Mouse (Mus musculus) embryonic facial prominence, embryonic 15.5 days (tissue): ENCODE results near the gene Rab9. TPM values are rescaled to one million over a fixed set of nuclear protein-coding genes. Genes with fewer than 3 reads are reported as not detected.
"Not testable (repeated sequence)": the region's sequence is repeated elsewhere in the genome, so short reads cannot be mapped to it uniquely, and the experiment has no call there.

ENCODE experiments used
- ATAC-seq: fragments of 200-750 bp; cut with Nextera tagmentation; 2 replicates; pipeline ENCODE4 v1.8.0; 2017; ENCODE audit warnings: low read depth, moderate TSS enrichment; ENCODE audit not compliant: insufficient number of reproducible peaks, low FRiP score, low TSS enrichment
- H3K27ac ChIP-seq: fragments of 300-500 bp; sonication (generic); replicated peaks from 2 replicates; pipeline ENCODE4 v1.5.1; 2015; ENCODE audit warnings: mild to moderate bottlenecking, inconsistent platforms
- H3K27me3 ChIP-seq: fragments of 300-500 bp; sonication (generic); 2 replicates; pipeline ENCODE4 v1.6.1; 2015; ENCODE audit warnings: inconsistent platforms
- H3K36me3 ChIP-seq: fragments of 300-500 bp; sonication (generic); 2 replicates; pipeline ENCODE4 v1.6.1; 2015; ENCODE audit warnings: mild to moderate bottlenecking, inconsistent platforms
- H3K4me1 ChIP-seq: fragments of 300-500 bp; sonication (generic); 2 replicates; pipeline ENCODE4 v1.6.1; 2015; ENCODE audit warnings: inconsistent platforms
- H3K4me2 ChIP-seq: fragments of 300-500 bp; sonication (generic); replicated peaks from 2 replicates; pipeline ENCODE4 v1.6.1; 2015; ENCODE audit warnings: mild to moderate bottlenecking, inconsistent platforms
- H3K4me3 ChIP-seq: fragments of 300-500 bp; sonication (generic); replicated peaks from 2 replicates; pipeline ENCODE4 v1.5.1; 2015; ENCODE audit warnings: mild to moderate bottlenecking, inconsistent platforms
- H3K9ac ChIP-seq: fragments of 300-500 bp; sonication (generic); 2 replicates; pipeline ENCODE4 v1.6.1; 2015; ENCODE audit warnings: inconsistent platforms
- H3K9me3 ChIP-seq: fragments of 300-500 bp; sonication (generic); replicated peaks from 2 replicates; pipeline ENCODE4 v1.6.1; 2016; ENCODE audit warnings: inconsistent platforms
- WGBS: fragments of 180-500 bp; shearing (Covaris S2); methylation state at CpG from one replicate; pipeline ENCODE4 v1.1.7; 2015; 5-methylcytosine and 5-hydroxymethylcytosine counted together
- polyA plus RNA-seq: library from polyadenylated mRNA; unstranded; fragments of >200 nt; fragmentation: Nextera tagmentation; extraction: Ambion mirVana; gene quantifications from 2 replicates; pipeline ENCODE4 v1.2.1, GENCODE M21; 2015

Gene Rab9
- 49.8 and 51.9 TPM in 2 replicates for polyA plus RNA-seq

DNA sequence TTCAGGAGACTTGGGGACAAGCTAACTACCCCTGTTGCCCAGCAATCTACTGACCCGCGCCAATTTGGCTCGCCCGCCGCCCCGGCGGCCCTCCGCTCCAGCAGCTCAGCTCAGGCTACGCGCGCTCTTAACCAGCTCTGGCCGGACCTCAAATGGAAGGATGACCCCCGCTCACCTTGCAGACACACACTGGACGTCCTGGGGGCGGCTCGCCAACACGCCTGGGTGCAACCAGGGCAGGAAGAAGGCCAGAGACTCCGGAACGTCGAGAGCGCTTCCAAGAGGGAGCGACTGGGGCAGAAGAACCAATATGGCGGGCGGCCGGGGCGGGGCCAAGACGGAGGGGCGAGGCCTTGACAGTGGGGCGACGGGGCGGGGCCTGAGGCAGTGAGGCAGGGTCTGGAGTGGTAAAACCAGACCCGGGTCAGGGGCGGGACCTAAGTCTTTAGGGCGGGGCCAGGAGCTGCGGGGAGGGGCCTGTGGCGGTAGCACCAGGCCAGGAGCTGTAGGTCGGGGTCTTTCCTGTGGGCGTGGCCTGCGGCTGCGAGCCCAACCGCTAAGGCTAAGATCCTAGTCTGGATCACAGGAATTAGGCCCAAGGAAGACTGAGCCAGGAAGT lies at the start of gene Rab9:
Rab9 (minus strand) TSS at position 503 of the 619 bp plus-strand sequence.
- peak within 1 kb of the TSS; percentile 35 for H3K9ac ChIP-seq
- no peaks in the 10 kb centered on the region for H3K36me3 ChIP-seq
- peak within 1 kb of the TSS; percentile 57 for H3K4me3 ChIP-seq
- no peaks in the 10 kb centered on the region for H3K4me1 ChIP-seq
- peak within 1 kb of the TSS; percentile 47 for H3K4me2 ChIP-seq
- no peaks in the 10 kb centered on the region for H3K9me3 ChIP-seq
- peak; percentile 97 for ATAC-seq
- H3K27me3 ChIP-seq, result no peaks in the 10 kb centered on the region
- WGBS, result 17% methylated on average over 39 of the region's 41 CpGs
- peak within 1 kb of the TSS; percentile 87 for H3K27ac ChIP-seq

GRCm38 (mm10) chrX:166528126-166528525 lies 48.5 kb upstream of the Rab9 start:
- Histone ChIP-seq H3K9ac (no peak overlapping the region), H3K4me3 (no peak overlapping the region), H3K4me2 (no peak overlapping the region), H3K27me3 (no peaks in the 10 kb centered on the region), H3K36me3 (no peaks in the 10 kb centered on the region), H3K4me1 (no peaks in the 10 kb centered on the region), H3K27ac (no peak overlapping the region), H3K9me3 (no peaks in the 10 kb centered on the region)
- WGBS, result 88% methylated on average over 3 of the region's 3 CpGs
- no peak for ATAC-seq

- ATAC-seq, result no peak
- Histone ChIP-seq H3K4me3 (no peak overlapping the region), H3K9me3 (no peaks in the 10 kb centered on the region), H3K4me1 (no peaks in the 10 kb centered on the region), H3K27ac (no peak overlapping the region), H3K4me2 (no peak overlapping the region), H3K27me3 (no peaks in the 10 kb centered on the region), H3K9ac (no peak overlapping the region), H3K36me3 (no peaks in the 10 kb centered on the region)
- WGBS, result 89% methylated on average over 2 of the region's 2 CpGs
Measured at GRCm38 (mm10) chrX:166525637-166526315, 46.1 kb upstream of the Rab9 start.

DNA sequence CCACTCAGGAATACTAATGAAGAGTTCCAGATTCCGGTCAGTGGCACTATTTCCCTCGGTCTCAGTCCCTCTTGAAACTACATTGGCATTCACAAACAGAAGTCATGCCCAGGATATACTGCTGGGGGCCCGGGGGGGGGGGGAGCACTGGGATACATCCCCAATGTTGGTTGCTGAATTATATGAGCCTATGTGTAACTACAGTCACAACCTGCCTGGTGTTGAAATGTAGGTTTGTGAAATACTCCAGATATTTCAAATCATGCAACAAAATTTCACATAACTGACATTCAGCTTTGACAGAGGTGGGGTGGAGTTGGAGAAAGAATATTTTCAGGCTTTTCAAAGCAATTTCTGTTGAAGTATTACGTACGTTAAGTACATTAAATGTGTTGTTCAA lies 41.1 kb upstream of the Rab9 start:
- Histone ChIP-seq H3K4me3 (no peak overlapping the region), H3K4me1 (no peaks in the 10 kb centered on the region), H3K9me3 (no peaks in the 10 kb centered on the region), H3K9ac (no peak overlapping the region), H3K27me3 (0 out of 2 replicates have a peak, but pooled peaks cover 3% of the 10 kb centered on the region), H3K27ac (no peak overlapping the region), H3K4me2 (no peak overlapping the region), H3K36me3 (no peaks in the 10 kb centered on the region)
- no peak for ATAC-seq
- 76% methylated on average over 5 of the region's 5 CpGs for whole genome bisulfite sequencing

DNA sequence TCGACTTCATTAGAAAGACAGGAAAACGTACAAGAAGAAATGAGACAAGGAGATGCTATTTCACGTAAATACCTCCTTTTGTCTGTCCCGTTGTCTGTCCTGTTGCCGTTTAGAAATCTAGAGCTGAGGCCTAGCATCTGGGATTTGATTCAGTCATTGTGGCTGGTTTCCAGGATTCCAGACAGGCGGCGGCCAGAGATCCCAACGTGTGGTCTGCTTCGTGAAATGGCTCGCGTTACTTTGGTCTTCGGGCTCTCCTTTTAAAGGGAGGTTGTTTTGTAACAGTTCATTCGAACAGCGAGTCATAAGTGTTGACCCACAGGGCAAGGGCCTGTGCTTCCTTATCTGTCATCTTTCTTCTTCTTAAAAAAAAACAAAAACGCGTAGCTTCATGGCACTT lies 38.7 kb upstream of the Rab9 start, which contains the start of gene Tceanc:
Tceanc (minus strand) TSS at position 223 of the 400 bp plus-strand sequence.
- no peak within 1 kb of the TSS for H3K27ac ChIP-seq
- H3K9me3 ChIP-seq, result no peaks in the 10 kb centered on the region
- no peaks in the 10 kb centered on the region for H3K36me3 ChIP-seq
- WGBS, result 45% methylated on average over 16 of the region's 16 CpGs
- no peaks in the 10 kb centered on the region for H3K4me1 ChIP-seq
- no peak within 1 kb of the TSS for H3K9ac ChIP-seq
- H3K4me2 ChIP-seq, result no peak within 1 kb of the TSS
- 0 out of 2 replicates have a peak, but pooled peaks cover 3% of the 10 kb centered on the region for H3K27me3 ChIP-seq
- no peak for ATAC-seq
- H3K4me3 ChIP-seq, result no peak within 1 kb of the TSS

- ATAC-seq, result no peak
- Histone ChIP-seq H3K4me2 (no peak overlapping the region), H3K27ac (no peak overlapping the region), H3K4me3 (no peak overlapping the region), H3K9me3 (no peaks in the 10 kb centered on the region), H3K27me3 (0 out of 2 replicates have a peak, but pooled peaks cover 3% of the 10 kb centered on the region), H3K9ac (no peak overlapping the region), H3K4me1 (no peaks in the 10 kb centered on the region), H3K36me3 (no peaks in the 10 kb centered on the region)
- 96% methylated on average over 1 of the region's 1 CpGs for WGBS
Measured at GRCm38 (mm10) chrX:166516631-166517030, 37.0 kb upstream of the Rab9 start.

GRCm38 (mm10) chrX:166515923-166516322 lies 36.3 kb upstream of the Rab9 start:
- Histone ChIP-seq H3K4me2 (no peak overlapping the region), H3K27me3 (0 out of 2 replicates have a peak, but pooled peaks cover 3% of the 10 kb centered on the region), H3K4me1 (no peaks in the 10 kb centered on the region), H3K9ac (no peak overlapping the region), H3K9me3 (no peaks in the 10 kb centered on the region), H3K4me3 (no peak overlapping the region), H3K27ac (no peak overlapping the region), H3K36me3 (no peaks in the 10 kb centered on the region)
- no peak for ATAC-seq
- WGBS, result 78% methylated on average over 3 of the region's 3 CpGs

DNA sequence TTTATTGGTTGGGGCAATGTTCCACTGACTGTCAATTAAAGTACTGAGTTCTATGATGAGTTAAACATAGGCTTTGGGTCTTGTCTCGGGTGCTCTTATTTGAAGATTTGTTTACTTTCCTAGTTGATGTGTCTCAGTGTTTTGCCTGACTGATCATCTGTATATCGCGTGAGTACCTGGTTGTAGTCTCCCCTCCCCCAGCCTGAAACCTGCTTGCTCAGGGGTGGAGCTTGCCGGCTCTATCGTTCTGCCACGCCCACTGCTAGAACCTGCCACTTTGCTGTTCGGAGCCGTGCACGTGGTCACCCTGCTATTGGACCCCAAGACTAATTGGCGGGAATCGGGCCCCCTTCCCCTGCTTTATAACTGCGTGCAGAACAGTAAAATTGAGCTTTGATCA lies 34.4 kb upstream of the Rab9 start:
- not testable (repeated sequence) for H3K4me1 ChIP-seq, H3K27me3 ChIP-seq, H3K27ac ChIP-seq, ATAC-seq, H3K36me3 ChIP-seq, H3K9me3 ChIP-seq, H3K9ac ChIP-seq, H3K4me3 ChIP-seq
- WGBS, result 11% methylated on average over 12 of the region's 12 CpGs
- 0 out of 2 replicates have a peak overlapping the region, but pooled peaks have one; percentile 15 for H3K4me2 ChIP-seq

- Histone ChIP-seq H3K9ac (no peak overlapping the region), H3K4me2 (no peak overlapping the region), H3K36me3 (no peaks in the 10 kb centered on the region), H3K27ac (no peak overlapping the region), H3K4me3 (no peak overlapping the region), H3K27me3 (no peaks in the 10 kb centered on the region), H3K9me3 (no peaks in the 10 kb centered on the region), H3K4me1 (no peaks in the 10 kb centered on the region)
- ATAC-seq, result no peak
- 86% methylated on average over 4 of the region's 4 CpGs for WGBS
Measured at GRCm38 (mm10) chrX:166512071-166512470, 32.4 kb upstream of the Rab9 start.

DNA sequence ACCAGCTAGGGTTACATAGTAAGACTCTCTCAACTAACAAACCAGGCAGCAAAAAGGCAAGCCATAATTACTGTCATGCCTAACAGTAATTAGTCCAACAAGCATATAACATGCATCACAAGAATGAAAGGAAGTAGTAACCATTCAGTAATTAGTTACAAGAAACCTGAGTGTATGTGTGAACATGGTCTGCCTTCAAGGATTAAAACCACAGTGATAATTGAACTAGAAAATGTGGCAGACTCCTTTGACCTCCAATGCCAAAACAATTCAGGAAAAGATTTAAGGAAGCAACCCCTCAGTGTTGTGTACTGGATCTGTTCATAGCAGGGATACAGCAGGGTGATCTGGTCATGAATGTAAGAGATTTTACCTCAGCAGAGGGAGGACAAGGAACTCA lies 31.4 kb upstream of the Rab9 start:
- no peaks in the 10 kb centered on the region for H3K9me3 ChIP-seq
- no peak overlapping the region for H3K4me2 ChIP-seq
- H3K4me3 ChIP-seq, result no peak overlapping the region
- H3K27ac ChIP-seq, result 0 out of 2 replicates have a peak overlapping the region, but pooled peaks have one; percentile 98
- no peaks in the 10 kb centered on the region for H3K27me3 ChIP-seq
- H3K4me1 ChIP-seq, result no peaks in the 10 kb centered on the region
- ATAC-seq, result no peak
- no peak overlapping the region for H3K9ac ChIP-seq
- H3K36me3 ChIP-seq, result no peaks in the 10 kb centered on the region

DNA sequence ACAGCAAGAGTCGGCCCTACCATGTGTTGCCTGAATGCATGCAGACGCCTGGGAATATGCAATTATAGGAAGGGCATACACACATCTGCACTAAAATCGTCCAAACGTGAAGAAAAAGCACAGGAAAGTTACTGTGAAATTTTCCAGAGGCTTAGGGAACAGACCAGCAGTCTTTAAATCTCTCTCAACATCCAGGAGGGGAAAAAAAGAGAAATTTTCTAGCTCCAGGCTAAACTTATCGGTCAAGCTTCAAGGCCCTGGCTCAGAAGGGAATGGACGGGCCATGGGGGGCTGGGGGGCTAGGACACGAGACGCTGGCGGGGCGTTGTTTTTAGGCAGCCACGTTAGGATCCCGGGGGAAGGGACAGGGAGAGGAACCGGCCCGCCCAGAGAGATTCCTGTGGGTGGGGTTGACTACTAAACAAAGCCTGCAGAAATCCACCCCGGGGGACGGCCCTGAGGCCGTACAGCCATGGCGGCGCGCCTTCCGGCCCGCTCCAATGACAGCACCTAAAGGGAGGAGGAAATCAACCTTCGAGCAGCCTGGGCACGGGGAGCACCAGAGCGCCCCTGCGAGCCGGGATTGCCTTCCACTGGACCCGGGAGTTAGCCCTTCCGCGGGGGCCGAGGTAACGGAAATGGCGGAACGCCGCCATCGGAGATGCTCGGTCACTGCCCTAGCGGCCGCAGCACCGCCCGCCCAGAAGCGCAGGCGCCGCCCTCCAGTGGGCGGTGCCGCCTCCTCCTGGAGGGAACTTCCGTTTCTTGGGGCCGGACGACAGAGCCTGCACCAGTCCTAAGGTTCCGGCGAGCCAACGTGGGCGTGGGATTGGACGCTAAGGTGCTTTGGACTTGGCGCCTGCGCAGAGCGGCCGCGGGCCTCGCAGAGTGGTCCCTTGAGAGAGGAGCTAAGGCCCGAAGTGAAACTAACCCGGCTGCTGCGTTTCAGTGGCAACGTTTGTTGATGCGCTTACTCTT lies 30.4 kb upstream of the Rab9 start:
- H3K36me3 ChIP-seq, result no peaks in the 10 kb centered on the region
- peak overlapping the region; percentile 62 for H3K9ac ChIP-seq
- WGBS, result 13% methylated on average over 65 of the region's 65 CpGs
- H3K4me1 ChIP-seq, result no peaks in the 10 kb centered on the region
- peak overlapping the region; percentile 40 for H3K4me2 ChIP-seq
- no peaks in the 10 kb centered on the region for H3K27me3 ChIP-seq
- H3K9me3 ChIP-seq, result no peaks in the 10 kb centered on the region
- peak overlapping the region; percentile 53 for H3K4me3 ChIP-seq
- H3K27ac ChIP-seq, result peak overlapping the region; percentile 98
- peak; percentile 97 for ATAC-seq
